8 mouse cellular contexts compared by ENCODE assay signal in genomic region chr10:71326789-71327188, GRCm38 (mm10). TPM values are rescaled to one million over a fixed set of nuclear protein-coding genes. Genes with fewer than 3 reads are reported as not detected.
DNase-seq lines count a peak whose midpoint lies in the region; ATAC-seq lines count a peak whose summit lies in the region.

No protein-coding gene starts in this region.

- H3K9ac ChIP-seq in midbrain, embryonic 15.5 days = no peak overlapping the region
- H3K9ac ChIP-seq in forebrain, embryonic 15.5 days (replicated peaks) = no peak overlapping the region
- no peak overlapping the region for H3K9ac ChIP-seq in limb, embryonic 12.5 days (replicated peaks)
- no peak overlapping the region for H3K9ac ChIP-seq in neural tube, embryonic 14.5 days (replicated peaks; ENCODE audit: low read depth, low read length)

- H3K4me1 ChIP-seq in midbrain, embryonic 10.5 days = no peaks in the 10 kb centered on the region
- H3K4me1 ChIP-seq in midbrain, embryonic 15.5 days = no peaks in the 10 kb centered on the region
- no peaks in the 10 kb centered on the region for H3K4me1 ChIP-seq in forebrain, embryonic 15.5 days
- H3K4me1 ChIP-seq in limb, embryonic 12.5 days (replicated peaks) = no peaks in the 10 kb centered on the region
- no peaks in the 10 kb centered on the region for H3K4me1 ChIP-seq in neural tube, embryonic 14.5 days (ENCODE audit: control insufficient read depth, insufficient read depth, low read length)

- no peak overlapping the region for H3K27ac ChIP-seq in midbrain, embryonic 10.5 days (replicated peaks)
- no peak overlapping the region for H3K27ac ChIP-seq in midbrain, embryonic 15.5 days
- H3K27ac ChIP-seq in forebrain, embryonic 15.5 days (replicated peaks) = no peak overlapping the region
- no peak overlapping the region for H3K27ac ChIP-seq in limb, embryonic 12.5 days
- no peak overlapping the region for H3K27ac ChIP-seq in neural tube, embryonic 14.5 days (ENCODE audit: low read depth, low read length)

- no peaks in the 10 kb centered on the region for H3K27me3 ChIP-seq in midbrain, embryonic 10.5 days (ENCODE audit: low read depth, poor library complexity, severe bottlenecking)
- H3K27me3 ChIP-seq in midbrain, embryonic 15.5 days (replicated peaks) = no peaks in the 10 kb centered on the region
- no peaks in the 10 kb centered on the region for H3K27me3 ChIP-seq in forebrain, embryonic 15.5 days
- H3K27me3 ChIP-seq in limb, embryonic 12.5 days = no peaks in the 10 kb centered on the region
- no peaks in the 10 kb centered on the region for H3K27me3 ChIP-seq in neural tube, embryonic 14.5 days (ENCODE audit: control insufficient read depth, insufficient read depth, low read length)

- 22% methylated on average over 7 of the region's 7 CpGs for WGBS in midbrain, embryonic 10.5 days
- WGBS in midbrain, embryonic 15.5 days = 14% methylated on average over 7 of the region's 7 CpGs
- 11% methylated on average over 7 of the region's 7 CpGs for WGBS in forebrain, embryonic 15.5 days
- 12% methylated on average over 7 of the region's 7 CpGs for WGBS in limb, embryonic 12.5 days
- WGBS in neural tube, embryonic 14.5 days = 14% methylated on average over 7 of the region's 7 CpGs

- no peak overlapping the region for H3K4me2 ChIP-seq in midbrain, embryonic 15.5 days
- no peak overlapping the region for H3K4me2 ChIP-seq in forebrain, embryonic 15.5 days (replicated peaks)
- no peak overlapping the region for H3K4me2 ChIP-seq in limb, embryonic 12.5 days
- no peak overlapping the region for H3K4me2 ChIP-seq in neural tube, embryonic 14.5 days (ENCODE audit: low read depth, low read length)

- no peak overlapping the region for H3K4me3 ChIP-seq in midbrain, embryonic 10.5 days
- no peak overlapping the region for H3K4me3 ChIP-seq in midbrain, embryonic 15.5 days
- H3K4me3 ChIP-seq in forebrain, embryonic 15.5 days = no peak overlapping the region
- no peak overlapping the region for H3K4me3 ChIP-seq in limb, embryonic 12.5 days (replicated peaks)
- no peak overlapping the region for H3K4me3 ChIP-seq in neural tube, embryonic 14.5 days (ENCODE audit: low read depth, low read length)

- no peak; the same call in 1 of the 2 replicates for ATAC-seq in midbrain, embryonic 15.5 days (replicated peaks)
- peak; percentile 41 for ATAC-seq in forebrain, embryonic 15.5 days (replicated peaks)
- peak; percentile 18; the same call in 1 of the 2 replicates for ATAC-seq in limb, embryonic 12.5 days (ENCODE audit: insufficient number of reproducible peaks, insufficient read depth, low FRiP score, low TSS enrichment, low read depth)
- ATAC-seq in neural tube, embryonic 14.5 days (ENCODE audit: low read depth) = peak; percentile 55; the same call in 1 of the 2 replicates

- no peaks in the 10 kb centered on the region for H3K9me3 ChIP-seq in midbrain, embryonic 10.5 days (replicated peaks)
- no peaks in the 10 kb centered on the region for H3K9me3 ChIP-seq in midbrain, embryonic 15.5 days
- H3K9me3 ChIP-seq in forebrain, embryonic 15.5 days = no peaks in the 10 kb centered on the region
- no peaks in the 10 kb centered on the region for H3K9me3 ChIP-seq in limb, embryonic 12.5 days
- no peaks in the 10 kb centered on the region for H3K9me3 ChIP-seq in neural tube, embryonic 14.5 days (ENCODE audit: control insufficient read depth, low read length)

- DNase-seq in midbrain, embryonic 10.5 days (ENCODE audit: low spot score) = peak; percentile 65
- peak; percentile 68 for DNase-seq in c-Kit-positive CD71-positive TER-119-positive erythroid progenitor cells, embryonic 14.5 days (ENCODE audit: low spot score)
- DNase-seq in induced T-regulatory cell, adult 2 months (ENCODE audit: low read depth) = peak; percentile 85
- DNase-seq in thymus, adult 18-20 months = peak; percentile 28 to 44

- peaks cover 29% of the 10 kb centered on the region for H3K36me3 ChIP-seq in midbrain, embryonic 10.5 days
- H3K36me3 ChIP-seq in midbrain, embryonic 15.5 days (replicated peaks) = peaks cover 6% of the 10 kb centered on the region; the same call in 1 of the 2 replicates
- H3K36me3 ChIP-seq in forebrain, embryonic 15.5 days = peaks cover 19% of the 10 kb centered on the region
- H3K36me3 ChIP-seq in limb, embryonic 12.5 days = peaks cover 24% of the 10 kb centered on the region
- peaks cover 14% of the 10 kb centered on the region for H3K36me3 ChIP-seq in neural tube, embryonic 14.5 days (ENCODE audit: control insufficient read depth, insufficient read depth, low read length)

RNA-seq across cellular contexts. Expression of gene Cisd1, which starts 18.0 kb away (rescaled TPM):
- polyA plus RNA-seq in midbrain, embryonic 10.5 days (2016; fragmentation: Nextera tagmentation; extraction: Ambion mirVana) = 153 and 154 TPM in 2 replicates
- polyA plus RNA-seq in midbrain, embryonic 15.5 days (2015; fragmentation: Nextera tagmentation; extraction: Ambion mirVana) = 257 and 277 TPM in 2 replicates
- polyA plus RNA-seq in forebrain, embryonic 15.5 days (2015; fragmentation: Nextera tagmentation; extraction: Ambion mirVana) = 239 and 247 TPM in 2 replicates
- polyA plus RNA-seq in limb, embryonic 12.5 days (2016; fragmentation: Nextera tagmentation; extraction: Ambion mirVana) = 96.2 and 98.8 TPM in 2 replicates
- polyA plus RNA-seq in neural tube, embryonic 14.5 days (2014; fragmentation: Nextera tagmentation; extraction: Ambion mirVana) = 322 and 357 TPM in 2 replicates

RNA-seq across cellular contexts. Expression of gene Ipmk, which starts 20.8 kb away (rescaled TPM):
- 19.1 and 20.2 TPM in 2 replicates for polyA plus RNA-seq in midbrain, embryonic 10.5 days (2016; fragmentation: Nextera tagmentation; extraction: Ambion mirVana)
- polyA plus RNA-seq in midbrain, embryonic 15.5 days (2015; fragmentation: Nextera tagmentation; extraction: Ambion mirVana) = 17.9 and 18.2 TPM in 2 replicates
- polyA plus RNA-seq in forebrain, embryonic 15.5 days (2015; fragmentation: Nextera tagmentation; extraction: Ambion mirVana) = 17.7 and 19.0 TPM in 2 replicates
- polyA plus RNA-seq in limb, embryonic 12.5 days (2016; fragmentation: Nextera tagmentation; extraction: Ambion mirVana) = 18.7 and 19.9 TPM in 2 replicates
- 24.3 and 26.4 TPM in 2 replicates for polyA plus RNA-seq in neural tube, embryonic 14.5 days (2014; fragmentation: Nextera tagmentation; extraction: Ambion mirVana)

RNA-seq across cellular contexts. Expression of gene Ube2d1, which starts 41.7 kb away (rescaled TPM):
- 100 and 117 TPM in 2 replicates for polyA plus RNA-seq in midbrain, embryonic 10.5 days (2016; fragmentation: Nextera tagmentation; extraction: Ambion mirVana)
- 169 and 180 TPM in 2 replicates for polyA plus RNA-seq in midbrain, embryonic 15.5 days (2015; fragmentation: Nextera tagmentation; extraction: Ambion mirVana)
- polyA plus RNA-seq in forebrain, embryonic 15.5 days (2015; fragmentation: Nextera tagmentation; extraction: Ambion mirVana) = 173 and 175 TPM in 2 replicates
- polyA plus RNA-seq in limb, embryonic 12.5 days (2016; fragmentation: Nextera tagmentation; extraction: Ambion mirVana) = 68.9 and 82.0 TPM in 2 replicates
- 218 and 220 TPM in 2 replicates for polyA plus RNA-seq in neural tube, embryonic 14.5 days (2014; fragmentation: Nextera tagmentation; extraction: Ambion mirVana)
